Mouse (Mus musculus) c-Kit-positive CD71-negative TER-119-negative erythroid progenitor cells, embryonic 14.5 days (primary cell): ENCODE data around the gene Rps19.
A peak's percentile ranks its signal among the peaks of the same experiment; 100 is the strongest.

ENCODE experiments used
- DNase-seq: peaks from one replicate; pipeline ENCODE4 v3.0.0-alpha.2; 2013; ENCODE audit warnings: low read depth

Gene Rps19

DNA sequence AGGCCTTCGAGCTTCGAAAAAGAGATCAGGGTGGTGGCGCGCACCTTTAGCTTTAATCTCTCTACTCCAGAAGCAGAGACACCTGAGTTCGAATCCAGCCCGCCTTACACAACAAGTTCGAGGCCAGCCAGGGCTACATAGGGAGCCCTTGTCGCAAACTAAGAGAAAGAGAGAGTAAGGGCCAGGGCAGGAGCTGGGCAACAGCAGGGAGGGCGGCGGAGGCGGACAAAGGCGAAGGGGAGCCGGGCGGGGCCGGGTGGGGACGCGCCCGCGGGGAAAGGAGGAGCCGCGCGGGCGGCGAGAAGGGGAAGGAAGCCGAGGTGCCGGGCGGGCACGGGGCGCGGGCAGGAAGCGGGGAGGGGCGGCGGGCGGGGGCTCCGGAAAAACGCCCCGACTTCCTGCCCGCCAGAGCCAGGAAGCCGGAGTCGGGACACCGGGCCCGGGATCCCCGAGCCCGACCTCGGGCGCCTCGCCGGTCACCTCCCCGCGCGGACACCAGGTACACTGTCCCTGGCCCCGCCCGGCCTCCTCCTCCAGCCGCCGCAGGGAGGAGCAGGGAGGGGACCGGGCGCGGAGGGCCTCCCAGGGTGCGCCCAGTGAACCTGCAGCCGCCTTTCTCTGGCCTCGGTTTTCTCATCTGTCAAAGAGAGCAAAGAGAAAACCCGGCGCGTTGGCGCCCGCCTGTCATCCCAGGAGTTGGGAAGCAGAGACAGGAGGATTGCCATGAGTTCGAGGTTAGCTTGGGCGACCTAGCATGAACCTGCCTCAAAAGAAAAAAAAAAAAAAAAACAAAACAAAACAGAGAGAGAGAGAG, 18.7 kb downstream of the Rps19 start, which contains the start of gene Arhgef1:
Gene Arhgef1 (plus strand): TSS at position 283 of the 814 bp plus-strand sequence.
- DNase-seq, result no peak

DNA sequence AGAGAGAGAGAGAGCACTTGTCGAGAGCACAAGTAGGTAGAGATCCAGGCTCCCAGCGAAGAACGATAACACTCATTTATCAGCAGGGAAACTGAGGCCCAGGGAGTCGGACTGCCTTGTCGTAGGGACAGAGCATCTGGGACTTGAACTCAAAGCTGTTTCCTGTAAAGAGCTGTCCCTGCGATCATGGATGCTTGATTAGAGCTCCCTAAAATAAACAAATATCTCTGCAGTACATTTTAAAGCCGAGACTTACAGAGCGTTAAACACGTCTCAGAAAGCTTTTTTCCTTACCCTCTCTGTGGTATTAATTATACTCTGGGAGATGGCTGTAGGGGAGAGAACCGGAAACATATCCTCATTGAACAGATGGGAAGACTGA, 19.3 kb downstream of the Rps19 start:
- no peak for DNase-seq

DNA sequence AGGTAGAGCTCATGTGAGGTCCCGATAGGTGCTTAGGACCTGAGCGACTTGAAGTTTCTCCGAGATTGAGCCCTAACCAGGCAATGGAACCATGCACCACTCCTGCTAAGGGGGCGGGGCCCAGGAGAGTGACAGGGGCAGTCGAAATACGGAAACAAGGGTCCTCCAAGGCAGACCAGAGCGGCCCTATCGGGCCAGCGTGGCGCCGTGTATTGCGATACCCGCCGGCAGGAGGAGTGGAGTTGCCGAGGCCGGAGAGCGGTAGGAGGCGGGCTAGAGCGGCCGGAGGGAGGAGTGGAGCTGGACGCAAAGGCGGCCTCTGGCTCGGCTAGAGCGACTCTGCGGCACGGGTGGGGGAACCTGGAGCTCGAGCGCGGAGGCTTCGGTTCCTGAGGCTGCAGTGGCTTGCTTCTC, 19.9 kb downstream of the Rps19 start:
- peak; percentile 95 for DNase-seq

DNA sequence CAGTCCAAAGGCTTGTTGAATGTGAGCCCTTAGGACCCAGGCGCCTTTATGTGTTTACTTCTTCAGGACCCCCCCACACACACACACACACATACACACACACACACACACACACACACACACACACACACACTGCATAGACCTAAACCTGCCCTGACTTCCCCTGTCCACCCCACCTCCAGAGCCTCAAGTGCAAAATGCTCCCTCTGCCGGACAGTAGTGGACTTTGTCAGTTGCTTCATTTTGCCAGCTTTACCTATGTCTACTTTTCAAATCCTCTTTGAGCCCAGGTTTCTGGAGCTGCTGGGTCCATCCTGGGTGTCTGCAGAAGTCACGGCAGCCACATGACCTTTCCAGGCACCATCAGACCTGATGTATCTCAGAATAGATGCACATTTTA, 20.8 kb downstream of the Rps19 start:
- peak; percentile 80 for DNase-seq

DNA sequence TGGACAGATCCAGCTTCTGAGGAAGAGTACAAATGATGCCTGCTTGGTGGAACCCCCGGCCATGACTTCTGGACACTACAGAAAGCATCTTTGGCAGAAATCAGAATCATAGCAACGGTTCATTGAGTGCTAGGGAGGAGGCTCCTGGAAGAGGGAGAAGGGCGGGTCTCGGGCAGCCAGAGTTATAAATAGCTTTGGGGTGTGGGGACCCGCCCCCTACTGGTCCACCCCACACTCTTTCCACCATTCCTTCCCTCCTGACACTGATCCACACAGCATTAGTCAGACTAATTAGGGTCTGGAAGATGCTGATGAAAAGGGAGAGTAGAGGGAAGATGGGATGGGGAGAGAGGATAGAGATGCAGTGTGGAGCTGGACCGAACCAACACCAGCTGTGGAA, 22.4 kb downstream of the Rps19 start:
- DNase-seq, result no peak

DNA sequence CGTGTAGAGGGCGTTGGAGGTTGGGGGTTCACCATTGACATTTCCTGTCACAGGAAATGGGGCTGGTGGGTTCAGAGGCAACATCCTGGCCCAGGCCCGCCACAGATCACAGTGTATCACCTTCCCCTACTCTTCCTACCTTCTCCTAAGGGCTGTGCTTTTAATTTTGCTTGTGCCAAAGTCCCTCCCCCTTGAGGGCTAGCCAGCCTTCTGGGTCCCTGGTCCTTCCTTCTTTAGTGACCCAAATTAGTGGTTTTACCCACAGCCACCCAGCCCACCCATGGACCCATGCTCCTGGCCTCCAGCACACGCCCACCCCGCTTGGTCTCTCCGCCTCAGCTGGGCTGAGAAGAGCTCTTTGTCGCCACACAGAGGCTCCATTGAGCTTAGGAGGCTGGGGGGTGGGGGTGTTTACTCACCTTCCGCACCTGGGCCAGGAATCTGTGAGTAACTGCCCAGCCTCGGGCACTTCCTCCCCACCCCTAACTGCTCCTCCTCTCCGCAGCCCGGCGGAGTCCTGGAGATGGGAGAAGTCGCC, 23.1 kb downstream of the Rps19 start:
- no peak for DNase-seq

DNA sequence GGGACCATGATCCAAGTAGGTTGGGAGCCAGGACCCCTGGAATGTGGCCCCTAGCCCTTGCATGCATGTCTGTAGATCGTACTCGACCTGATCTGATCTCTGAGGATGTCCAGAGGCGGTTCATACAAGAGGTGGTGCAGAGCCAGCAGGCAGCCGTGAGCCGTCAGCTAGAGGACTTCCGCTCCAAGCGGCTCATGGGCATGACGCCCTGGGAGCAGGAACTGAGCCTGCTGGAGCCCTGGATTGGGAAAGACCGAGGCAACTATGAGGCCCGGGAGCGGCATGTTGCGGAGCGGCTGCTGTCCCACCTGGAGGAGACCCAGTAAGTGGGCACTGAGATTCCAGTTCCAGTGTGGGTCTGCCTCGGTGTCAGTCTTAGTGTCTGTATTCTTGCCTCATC, 28.3 kb downstream of the Rps19 start:
- DNase-seq, result no peak

DNA sequence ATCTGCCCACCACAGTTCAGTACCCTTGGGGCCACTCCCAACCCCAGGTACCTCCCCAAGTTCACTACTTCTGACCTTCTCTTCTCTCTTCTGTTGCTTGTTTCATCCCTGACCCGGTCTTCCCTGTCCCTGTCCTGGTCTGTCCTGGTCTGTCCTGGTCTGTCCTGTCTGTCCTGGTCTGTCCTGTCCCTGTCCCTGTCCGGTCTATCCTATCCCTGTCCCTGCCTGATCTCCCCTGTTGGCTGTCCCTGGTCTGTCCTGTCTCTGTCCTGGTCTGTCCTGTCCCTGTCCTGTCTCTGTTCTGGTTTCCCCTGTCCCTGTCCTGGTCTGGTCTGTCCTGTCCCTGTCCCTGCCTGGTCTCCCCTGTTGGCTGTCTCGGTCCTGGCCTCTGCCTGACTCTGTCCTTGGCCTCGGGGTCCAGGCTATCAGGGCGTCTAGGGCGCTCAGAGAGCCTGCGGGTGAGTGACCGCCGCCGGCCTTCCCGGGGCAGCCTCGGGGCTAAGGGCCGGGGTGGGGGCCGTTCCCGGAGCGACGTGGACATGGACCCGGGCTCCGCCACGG, 34.7 kb downstream of the Rps19 start:
- no peak for DNase-seq

DNA sequence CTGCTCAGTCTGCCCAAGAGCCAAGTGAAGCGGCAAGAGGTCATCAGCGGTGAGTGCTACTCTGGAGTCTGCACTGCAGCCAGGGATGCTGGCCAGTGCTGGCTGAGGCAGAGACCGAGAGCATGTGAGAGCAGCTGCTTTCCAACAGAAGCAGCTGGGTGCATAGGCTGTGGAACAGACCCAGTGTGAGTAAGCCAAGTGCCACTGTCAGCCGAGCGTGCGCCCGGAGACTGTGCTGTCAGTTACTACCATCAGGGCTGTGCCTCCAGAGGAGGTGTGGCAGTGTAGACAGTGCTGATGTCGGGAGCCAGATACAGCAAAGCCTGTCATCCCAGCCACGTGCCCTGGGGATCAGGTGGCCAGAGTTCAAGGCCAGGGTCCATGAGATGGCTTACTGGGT, 35.6 kb downstream of the Rps19 start:
- no peak for DNase-seq

DNA sequence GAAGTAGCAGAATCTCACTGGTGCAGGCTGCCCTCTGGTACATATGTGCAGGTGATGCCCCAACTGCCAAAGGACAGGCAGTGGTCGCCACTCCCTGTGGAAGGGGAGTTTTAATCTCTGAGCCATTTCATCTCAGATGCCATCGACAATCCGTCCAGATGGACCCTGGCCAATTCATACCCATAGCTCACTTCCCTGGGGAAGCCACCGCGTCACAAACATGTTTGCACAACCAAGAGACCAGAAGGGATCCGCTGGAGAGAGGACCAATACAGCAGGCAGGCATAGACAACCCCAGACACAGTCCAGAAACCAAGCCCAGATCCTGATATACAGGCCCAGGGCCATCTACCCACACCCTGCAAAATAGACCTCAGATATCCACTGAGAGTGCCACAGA, 46.3 kb downstream of the Rps19 start:
- no peak for DNase-seq

DNA sequence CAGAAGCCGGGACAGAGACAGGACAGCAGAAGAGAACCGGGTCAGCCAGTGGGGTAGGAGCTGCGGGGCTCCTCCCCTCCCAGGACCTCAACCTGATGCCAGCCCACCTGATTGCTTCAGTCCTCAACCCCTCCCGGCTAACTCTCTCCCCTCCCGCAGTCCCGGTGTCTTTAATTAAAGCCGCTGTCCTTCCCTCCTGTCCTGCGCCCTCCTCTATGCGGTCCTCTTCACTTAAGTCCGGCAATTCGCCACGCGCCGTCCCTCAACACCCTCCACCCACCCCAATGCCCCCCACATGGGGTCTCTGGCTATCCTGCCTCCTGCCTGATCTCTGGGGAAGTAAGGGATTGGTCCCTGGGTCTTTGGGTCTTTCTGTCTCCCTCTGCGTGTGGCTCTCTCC, 47.5 kb downstream of the Rps19 start:
- DNase-seq, result no peak
